Mouse (Mus musculus) hindbrain, embryonic 10.5 days (tissue): ENCODE measurements at regions not wholly inside any gene's neighbourhood (a gene's known extent, or its start where the extent isn't known, plus 50 kb on each side); places are given as distances from the start of the nearest gene placed in this dataset.

Experiments used
- DNase-seq: peaks from one replicate; pipeline ENCODE4 v3.0.0-alpha.2; 2017; ENCODE audit warnings: low spot score
- H3K27ac ChIP-seq: fragments of 300-500 bp; sonication (generic); 2 replicates; pipeline ENCODE4 v1.5.1; 2016; ENCODE audit warnings: mild to moderate bottlenecking, moderate library complexity
- H3K27me3 ChIP-seq: fragments of 300-500 bp; sonication (generic); 2 replicates; pipeline ENCODE4 v1.6.1; 2016; ENCODE audit warnings: mild to moderate bottlenecking; ENCODE audit not compliant: poor library complexity, insufficient read depth, severe bottlenecking
- H3K36me3 ChIP-seq: fragments of 300-500 bp; sonication (generic); 2 replicates; pipeline ENCODE4 v1.6.1; 2016; ENCODE audit warnings: mild to moderate bottlenecking, moderate library complexity
- H3K4me1 ChIP-seq: fragments of 300-500 bp; sonication (generic); replicated peaks from 2 replicates; pipeline ENCODE4 v1.6.1; 2016; ENCODE audit warnings: mild to moderate bottlenecking
- H3K4me3 ChIP-seq: fragments of 300-500 bp; sonication (generic); 2 replicates; pipeline ENCODE4 v1.5.1; 2016; ENCODE audit warnings: mild to moderate bottlenecking, moderate library complexity
- H3K9me3 ChIP-seq: fragments of 300-500 bp; sonication (generic); 2 replicates; pipeline ENCODE4 v1.6.1; 2016; ENCODE audit warnings: mild to moderate bottlenecking, moderate library complexity
- WGBS: fragments of 180-500 bp; shearing (Covaris S2); methylation state at CpG from one replicate; pipeline ENCODE4 v1.1.7; 2016; 5-methylcytosine and 5-hydroxymethylcytosine counted together

- Histone ChIP-seq H3K36me3 (no peaks in the 10 kb centered on the region), H3K27me3 (no peaks in the 10 kb centered on the region), H3K9me3 (no peaks in the 10 kb centered on the region), H3K4me1 (peaks cover 5% of the 10 kb centered on the region), H3K27ac (peak overlapping the region; percentile 73), H3K4me3 (no peak overlapping the region)
- no peak for DNase-seq
- 41% methylated on average over 12 of the region's 12 CpGs for WGBS
Measured at GRCm38 (mm10) chr10:17511779-17512335, 211.2 kb upstream of the Cited2 start.

GRCm38 (mm10) chr10:17512487-17512886 is 210.5 kb upstream of the Cited2 start:
- Histone ChIP-seq H3K4me1 (peaks cover 5% of the 10 kb centered on the region), H3K9me3 (no peaks in the 10 kb centered on the region), H3K27me3 (no peaks in the 10 kb centered on the region), H3K27ac (peak overlapping the region; percentile 73), H3K4me3 (no peak overlapping the region), H3K36me3 (no peaks in the 10 kb centered on the region)
- DNase-seq = no peak
- 85% methylated on average over 3 of the region's 3 CpGs for WGBS

- Histone ChIP-seq H3K27me3 (no peaks in the 10 kb centered on the region), H3K36me3 (no peaks in the 10 kb centered on the region), H3K9me3 (no peaks in the 10 kb centered on the region), H3K4me3 (no peak overlapping the region), H3K27ac (no peak overlapping the region), H3K4me1 (peaks cover 5% of the 10 kb centered on the region)
- 92% methylated on average over 6 of the region's 6 CpGs for WGBS
- no peak for DNase-seq
Measured at GRCm38 (mm10) chr10:17513756-17514155, 209.3 kb upstream of the Cited2 start.

- Histone ChIP-seq H3K36me3 (no peaks in the 10 kb centered on the region), H3K9me3 (no peaks in the 10 kb centered on the region), H3K4me1 (peaks cover 5% of the 10 kb centered on the region), H3K27ac (no peak overlapping the region), H3K4me3 (no peak overlapping the region), H3K27me3 (no peaks in the 10 kb centered on the region)
- WGBS = 97% methylated on average over 2 of the region's 2 CpGs
- DNase-seq = no peak
Measured at GRCm38 (mm10) chr10:17516068-17516467, 206.9 kb upstream of the Cited2 start.

GRCm38 (mm10) chr10:17518423-17519175 is 204.4 kb upstream of the Cited2 start:
- Histone ChIP-seq H3K4me3 (no peak overlapping the region), H3K36me3 (no peaks in the 10 kb centered on the region), H3K4me1 (no peaks in the 10 kb centered on the region), H3K27ac (no peak overlapping the region), H3K9me3 (no peaks in the 10 kb centered on the region), H3K27me3 (no peaks in the 10 kb centered on the region)
- no peak for DNase-seq
- WGBS = 70% methylated on average over 9 of the region's 9 CpGs

- H3K9me3 ChIP-seq = no peaks in the 10 kb centered on the region
- H3K27ac ChIP-seq = no peak overlapping the region
- H3K27me3 ChIP-seq = no peaks in the 10 kb centered on the region
- peak; percentile 32 for DNase-seq
- no peaks in the 10 kb centered on the region for H3K4me1 ChIP-seq
- no peaks in the 10 kb centered on the region for H3K36me3 ChIP-seq
- H3K4me3 ChIP-seq = no peak overlapping the region
- WGBS = 66% methylated on average over 5 of the region's 5 CpGs
Measured at GRCm38 (mm10) chr10:17522026-17522541, 200.9 kb upstream of the Cited2 start.

DNA sequence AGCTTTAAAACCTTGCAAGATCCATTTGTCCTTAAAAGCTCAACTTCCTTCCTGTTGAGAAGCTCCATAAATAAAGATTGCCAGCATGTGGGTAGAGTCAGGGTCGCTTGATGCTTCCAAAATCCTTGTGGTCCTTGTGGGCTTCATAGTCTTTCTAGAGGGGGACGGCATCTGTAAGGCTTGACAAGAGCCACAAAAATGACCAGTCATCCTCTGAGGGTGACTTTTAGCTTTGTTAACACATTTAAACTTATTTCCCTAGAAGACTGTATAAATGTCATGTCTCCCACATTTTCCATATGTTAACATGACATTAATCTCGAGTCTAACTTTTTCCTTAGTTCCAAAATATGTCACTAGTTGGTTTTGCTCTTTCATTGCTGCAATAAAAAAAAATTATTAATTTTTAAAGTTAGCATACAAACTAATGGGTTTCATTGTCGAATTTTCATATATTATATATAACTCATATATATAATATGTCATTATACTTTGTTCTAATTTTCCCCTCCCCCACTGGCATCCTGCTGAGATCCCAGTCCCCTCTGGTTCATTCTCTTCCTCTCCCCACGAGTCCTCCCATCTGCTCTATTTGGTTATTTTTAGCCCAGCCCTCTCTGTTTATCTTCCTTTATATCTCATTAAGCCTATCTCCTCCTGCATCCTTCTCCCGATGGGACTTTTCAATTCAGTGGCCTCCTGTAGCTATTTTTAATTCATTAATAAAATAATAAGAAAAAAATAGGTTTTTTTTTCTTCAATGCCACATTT is 199.3 kb upstream of the Cited2 start:
- DNase-seq = no peak

DNA sequence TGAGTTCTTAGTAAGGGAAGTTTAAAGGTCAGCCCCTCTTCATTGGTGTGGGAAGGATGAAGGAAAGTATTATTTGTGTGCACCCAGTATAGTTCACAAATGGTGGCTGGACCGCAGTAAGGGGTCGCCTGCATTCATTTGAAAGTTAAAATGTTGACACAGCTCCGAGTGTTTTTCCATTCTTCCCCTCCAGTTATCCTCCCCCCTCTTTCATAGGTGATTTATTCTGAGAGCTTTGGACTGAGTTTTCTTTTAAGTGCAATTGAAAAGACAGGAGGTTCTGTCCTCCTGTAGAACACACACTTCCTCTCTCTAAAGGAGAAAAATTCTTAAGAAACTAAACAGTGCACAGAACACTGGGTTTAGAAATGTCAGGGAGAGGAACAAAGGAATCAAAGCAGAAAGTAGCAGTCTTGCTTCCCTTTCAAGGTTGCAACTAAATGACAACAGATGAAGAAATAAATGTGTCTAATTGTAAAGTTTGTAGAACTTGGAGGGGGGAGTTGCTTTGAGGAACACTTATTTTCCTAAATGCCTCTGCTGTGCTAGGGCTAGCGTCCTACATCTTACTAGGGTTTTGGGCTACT is 195.8 kb upstream of the Cited2 start:
- Histone ChIP-seq H3K27me3 (no peaks in the 10 kb centered on the region), H3K9me3 (no peaks in the 10 kb centered on the region), H3K27ac (no peak overlapping the region), H3K36me3 (no peaks in the 10 kb centered on the region), H3K4me3 (no peak overlapping the region), H3K4me1 (no peaks in the 10 kb centered on the region)
- DNase-seq = no peak
- 74% methylated on average over 4 of the region's 4 CpGs for WGBS

More for the DNA sequence above, 199.3 kb upstream of the Cited2 start:
- Histone ChIP-seq H3K36me3 (no peaks in the 10 kb centered on the region), H3K4me1 (no peaks in the 10 kb centered on the region), H3K27ac (no peak overlapping the region), H3K4me3 (no peak overlapping the region), H3K9me3 (no peaks in the 10 kb centered on the region), H3K27me3 (no peaks in the 10 kb centered on the region)
- 81% methylated on average over 6 of the region's 6 CpGs for WGBS

DNA sequence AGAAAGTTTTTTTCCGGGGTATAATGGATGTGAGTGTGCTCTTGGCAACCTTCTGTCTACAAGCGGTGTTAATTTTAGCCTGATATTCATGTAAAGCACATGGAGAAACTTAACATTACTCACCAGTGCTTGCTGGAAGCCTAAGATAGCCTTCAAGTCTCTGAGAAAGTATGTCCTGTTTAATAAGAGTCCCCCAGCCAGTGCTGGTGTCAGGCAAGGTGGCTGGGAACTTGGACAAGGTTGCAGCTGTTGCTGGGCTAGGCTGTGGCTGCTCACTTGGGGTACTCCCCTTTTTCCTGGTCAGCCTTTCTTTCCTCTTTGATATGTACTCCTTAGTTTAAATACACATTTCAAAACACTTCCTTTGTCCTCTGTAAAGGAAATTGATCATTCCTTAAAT is 194.9 kb upstream of the Cited2 start:
- Histone ChIP-seq H3K9me3 (no peaks in the 10 kb centered on the region), H3K4me3 (no peak overlapping the region), H3K4me1 (no peaks in the 10 kb centered on the region), H3K27ac (no peak overlapping the region), H3K36me3 (no peaks in the 10 kb centered on the region), H3K27me3 (no peaks in the 10 kb centered on the region)
- WGBS = 94% methylated on average over 2 of the region's 2 CpGs
- no peak for DNase-seq

GRCm38 (mm10) chr10:17528846-17529245 is 194.2 kb upstream of the Cited2 start:
- Histone ChIP-seq H3K9me3 (no peaks in the 10 kb centered on the region), H3K27me3 (no peaks in the 10 kb centered on the region), H3K4me1 (no peaks in the 10 kb centered on the region), H3K36me3 (no peaks in the 10 kb centered on the region), H3K4me3 (no peak overlapping the region), H3K27ac (no peak overlapping the region)
- DNase-seq = no peak
- WGBS = 85% methylated on average over 6 of the region's 6 CpGs

GRCm38 (mm10) chr10:17529851-17530509 is 193.0 kb upstream of the Cited2 start:
- Histone ChIP-seq H3K36me3 (no peaks in the 10 kb centered on the region), H3K4me3 (no peak overlapping the region), H3K27me3 (no peaks in the 10 kb centered on the region), H3K9me3 (no peaks in the 10 kb centered on the region), H3K27ac (no peak overlapping the region), H3K4me1 (no peaks in the 10 kb centered on the region)
- 96% methylated on average over 4 of the region's 4 CpGs for WGBS
- no peak for DNase-seq

DNA sequence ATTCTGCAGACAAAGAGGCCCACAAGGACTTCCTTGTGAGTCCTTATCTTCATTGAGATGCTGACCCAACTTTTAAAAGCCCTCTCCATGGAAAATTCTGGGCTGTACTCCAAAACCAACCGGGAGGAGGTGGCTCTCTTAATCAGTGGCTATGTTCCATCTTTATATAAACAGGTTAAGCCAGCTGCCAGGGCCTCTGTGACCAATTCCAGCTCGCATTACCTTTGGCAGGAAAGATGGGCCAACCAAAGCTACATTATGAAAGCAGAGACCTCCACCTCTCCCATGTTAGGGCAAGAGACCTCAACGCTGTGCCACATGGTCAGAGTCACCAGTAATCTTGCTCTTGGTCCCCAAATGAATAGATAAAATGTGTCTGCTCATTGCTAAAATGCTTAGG is 192.0 kb upstream of the Cited2 start:
- no peaks in the 10 kb centered on the region for H3K4me1 ChIP-seq
- H3K9me3 ChIP-seq = no peaks in the 10 kb centered on the region
- WGBS = 88% methylated on average over 3 of the region's 3 CpGs
- no peak overlapping the region for H3K27ac ChIP-seq
- no peak overlapping the region for H3K4me3 ChIP-seq
- no peaks in the 10 kb centered on the region for H3K27me3 ChIP-seq
- no peaks in the 10 kb centered on the region for H3K36me3 ChIP-seq
- no peak for DNase-seq
